23 mouse cellular contexts compared by ENCODE assay signal in genomic region chr4:41266350-41266749, GRCm38 (mm10).
"Had no signal": no experiment of that assay in that cellular context is flagged by ENCODE, and none has a peak within 500 bp of the region (broad histone marks: within the 10 kb centered on the region; RNA-seq: fewer than 3 reads in every experiment).

No protein-coding gene starts in this region.

- H3K27me3 ChIP-seq: kidney, embryonic 15.5 days; limb, embryonic 12.5 days; limb, embryonic 15.5 days; megakaryocyte, embryonic 14.5 days; midbrain, embryonic 13.5 days; neural tube, embryonic 13.5 days had no signal

- H3K27ac ChIP-seq: kidney, embryonic 15.5 days; limb, embryonic 12.5 days; limb, embryonic 15.5 days; liver, embryonic 14.5 days; midbrain, embryonic 10.5 days; midbrain, embryonic 13.5 days; neural tube, embryonic 13.5 days had no signal

- H3K9ac ChIP-seq: kidney, embryonic 15.5 days; limb, embryonic 12.5 days; limb, embryonic 15.5 days; liver, embryonic 14.5 days; liver, postnatal 0 days; lung, embryonic 14.5 days; midbrain, embryonic 13.5 days; neural tube, embryonic 13.5 days had no signal

- H3K4me2 ChIP-seq: kidney, embryonic 15.5 days; limb, embryonic 12.5 days; limb, embryonic 15.5 days; liver, embryonic 11.5 days; lung, embryonic 14.5 days; midbrain, embryonic 13.5 days; neural tube, embryonic 13.5 days had no signal

- H3K4me3 ChIP-seq: kidney, embryonic 15.5 days; limb, embryonic 12.5 days; limb, embryonic 15.5 days; megakaryocyte, embryonic 14.5 days; midbrain, embryonic 10.5 days; midbrain, embryonic 13.5 days; myocyte; neural tube, embryonic 13.5 days had no signal

- H3K9me3 ChIP-seq: kidney, embryonic 15.5 days; limb, embryonic 12.5 days; limb, embryonic 15.5 days; megakaryocyte, embryonic 14.5 days; midbrain, embryonic 10.5 days; midbrain, embryonic 13.5 days; neural tube, embryonic 13.5 days had no signal

- ATAC-seq: intestine, embryonic 16.5 days; liver, postnatal 0 days; midbrain, embryonic 13.5 days; midbrain, embryonic 16.5 days had no signal

- H3K4me1 ChIP-seq: limb, embryonic 12.5 days; limb, embryonic 15.5 days; midbrain, embryonic 13.5 days; neural tube, embryonic 13.5 days had no signal

- DNase-seq: kidney, adult 8-10 months; kidney, postnatal 10 days; layer of hippocampus, postnatal 36 days; left cerebral cortex, postnatal 4 days; liver, postnatal 0 days; lung, embryonic 14.5 days; lung, postnatal 10 days; retina, postnatal 1 day; right cerebral cortex, postnatal 25 days; thymus, adult 18-20 months; thymus, postnatal 36 days had no signal
